Mouse (Mus musculus) kidney, adult 2 months (tissue): ENCODE data around the gene Coa4.

Experiments
- CTCF ChIP-seq: fragments of 200-500 bp; conservative IDR thresholded peaks from 2 replicates; pipeline ENCODE4 v1.5.1; 2011; ENCODE audit warnings: low read depth, mild to moderate bottlenecking, control low read depth, low read length, moderate library complexity, mixed read lengths; ENCODE audit not compliant: insufficient read depth, insufficient read length
- POLR2A ChIP-seq: fragments of 200-500 bp; IDR thresholded peaks from one replicate; pipeline ENCODE4 v1.6.1; 2011; ENCODE audit warnings: low read depth, low read length, control low read depth

DNA sequence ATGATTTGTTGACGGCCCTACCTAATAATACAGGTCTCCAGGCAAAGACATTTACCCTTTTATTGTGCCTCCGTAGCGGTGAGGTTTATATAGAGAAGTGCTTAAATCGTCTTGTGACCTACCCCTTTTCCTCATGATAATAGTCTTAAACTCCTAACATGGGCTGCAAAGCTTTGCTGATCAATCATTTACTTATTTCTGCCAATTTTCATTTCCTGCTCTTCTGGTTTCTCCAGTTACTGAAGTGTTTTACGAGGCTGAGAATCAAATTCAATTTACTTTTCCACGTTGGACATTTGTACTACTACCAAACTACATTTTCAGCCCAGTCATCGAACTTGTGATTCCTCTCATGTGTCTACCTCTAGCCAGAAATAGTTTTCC is 640 bp downstream of the Coa4 start:
- TF ChIP-seq CTCF (no peak), POLR2A (no peak)
